Mouse (Mus musculus): Measurements from ENCODE around the gene Utp20. TPM values are rescaled to one million over a fixed set of nuclear protein-coding genes. Genes with fewer than 3 reads are reported as not detected.
"Not testable (repeated sequence)": the region's sequence is repeated elsewhere in the genome, so short reads cannot be mapped to it uniquely, and the experiment has no call there.

The Utp20 gene
- polyA plus RNA-seq, 1 experiment from 2014 or later = 12.9 TPM

DNA sequence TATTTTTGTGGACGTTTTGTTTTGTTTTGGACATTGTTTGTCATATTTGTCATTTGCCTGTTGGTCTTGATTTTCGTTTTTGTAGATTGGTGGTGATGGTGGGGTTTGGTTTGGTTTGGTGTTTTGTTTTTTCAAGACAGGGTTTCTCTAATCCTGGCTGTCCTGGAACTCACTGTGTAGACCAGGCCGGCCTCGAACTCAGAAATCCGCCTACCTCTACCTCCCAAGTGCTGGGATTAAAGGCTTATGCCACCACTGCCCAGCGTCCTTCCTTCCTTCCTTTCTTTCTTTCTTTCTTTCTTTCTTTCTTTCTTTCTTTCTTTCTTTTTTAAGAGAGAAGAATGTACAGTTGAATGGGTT is 323 bp upstream of the Utp20 start:
- Histone ChIP-seq H3K4me3 (peak overlapping the region; percentile 84), H3K9ac (replicated peaks) (peak overlapping the region; percentile 52), H3K4me2 (replicated peaks) (peak overlapping the region; percentile 50)
- not testable (repeated sequence) for H3K4me1 ChIP-seq; H3K9me3 ChIP-seq; H3K27ac ChIP-seq (replicated peaks); H3K36me3 ChIP-seq; H3K27me3 ChIP-seq
- ATAC-seq (replicated peaks) = peak; percentile 77
- whole genome bisulfite sequencing = 1% methylated on average over 6 of the region's 6 CpGs

DNA sequence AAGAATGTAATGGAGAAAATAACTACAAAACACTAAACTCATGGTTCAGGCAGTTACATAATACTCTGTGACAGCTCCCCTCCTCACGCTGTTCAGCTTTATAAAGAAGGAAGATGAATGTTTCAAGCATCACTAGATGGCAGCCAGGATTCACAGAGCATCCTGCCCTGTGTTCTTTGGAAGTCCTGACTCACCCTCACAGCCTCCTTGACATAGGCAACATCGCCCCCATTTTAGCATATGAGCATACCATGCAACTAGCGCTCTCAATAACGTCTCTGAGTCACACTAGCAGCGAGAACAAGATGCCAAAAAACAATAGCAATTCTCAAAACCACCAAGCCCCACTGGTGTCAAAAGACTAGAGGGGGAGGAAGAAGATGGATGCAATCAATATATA is 9.3 kb downstream of the Utp20 start:
- no peak overlapping the region for H3K9ac ChIP-seq (replicated peaks)
- no peak for ATAC-seq (replicated peaks)
- 91% methylated on average over 5 of the region's 5 CpGs for whole genome bisulfite sequencing
- H3K4me2 ChIP-seq (replicated peaks) = no peak overlapping the region
- no peak overlapping the region for H3K4me3 ChIP-seq
- H3K4me1 ChIP-seq = no peaks in the 10 kb centered on the region
- H3K9me3 ChIP-seq = no peaks in the 10 kb centered on the region
- no peak overlapping the region for H3K27ac ChIP-seq (replicated peaks)
- no peaks in the 10 kb centered on the region for H3K27me3 ChIP-seq
- peaks cover 59% of the 10 kb centered on the region for H3K36me3 ChIP-seq

DNA sequence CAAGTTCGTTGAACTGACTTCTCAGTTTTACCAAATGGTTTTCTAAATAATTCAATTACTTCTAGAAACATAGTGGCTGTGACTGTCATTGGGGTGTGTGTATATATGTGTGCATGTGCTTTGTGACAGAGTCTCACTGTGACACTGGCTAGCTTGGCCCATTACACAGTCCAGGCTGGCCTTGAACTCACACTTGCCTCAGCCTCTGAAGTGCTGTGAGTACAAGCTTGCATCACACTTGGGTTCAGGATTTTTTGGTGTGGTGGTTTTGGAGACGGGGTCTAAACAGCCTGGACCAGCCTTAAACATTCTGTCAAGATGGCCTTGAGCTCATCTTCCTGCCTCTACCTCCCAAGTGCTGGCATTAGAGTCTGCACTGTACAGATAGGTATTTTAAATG is 11.3 kb downstream of the Utp20 start:
- no peak overlapping the region for H3K4me3 ChIP-seq
- no peak overlapping the region for H3K4me2 ChIP-seq (replicated peaks)
- peaks cover 58% of the 10 kb centered on the region for H3K36me3 ChIP-seq
- WGBS = 91% methylated on average over 2 of the region's 2 CpGs
- H3K9me3 ChIP-seq = no peaks in the 10 kb centered on the region
- no peak for ATAC-seq (replicated peaks)
- H3K27me3 ChIP-seq = no peaks in the 10 kb centered on the region
- no peak overlapping the region for H3K27ac ChIP-seq (replicated peaks)
- no peak overlapping the region for H3K9ac ChIP-seq (replicated peaks)
- no peaks in the 10 kb centered on the region for H3K4me1 ChIP-seq

DNA sequence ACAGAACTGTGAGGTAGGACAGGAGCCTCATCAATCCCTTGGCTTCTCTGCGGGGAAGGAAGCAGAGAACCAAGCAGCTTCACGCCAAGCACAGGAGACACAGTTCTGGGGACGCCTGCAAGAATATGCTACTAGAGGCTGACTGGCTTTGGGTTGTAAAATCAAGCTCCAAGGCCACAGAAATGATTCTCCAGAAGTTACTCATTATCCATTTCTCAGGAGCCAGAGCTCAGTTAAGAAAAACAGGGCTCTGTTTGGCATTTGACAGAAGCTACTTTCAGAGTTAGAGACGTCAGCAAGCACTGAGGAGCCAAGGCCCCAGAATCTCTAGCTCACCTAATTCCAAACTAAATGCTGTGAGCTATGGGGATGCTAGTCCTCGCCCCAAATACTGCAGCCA is 14.9 kb downstream of the Utp20 start:
- 94% methylated on average over 5 of the region's 5 CpGs for WGBS
- Histone ChIP-seq H3K36me3 (peaks cover 60% of the 10 kb centered on the region), H3K4me3 (no peak overlapping the region), H3K4me1 (no peaks in the 10 kb centered on the region), H3K27ac (replicated peaks) (no peak overlapping the region), H3K27me3 (no peaks in the 10 kb centered on the region), H3K9ac (replicated peaks) (no peak overlapping the region), H3K9me3 (no peaks in the 10 kb centered on the region), H3K4me2 (replicated peaks) (no peak overlapping the region)
- ATAC-seq (replicated peaks) = no peak

DNA sequence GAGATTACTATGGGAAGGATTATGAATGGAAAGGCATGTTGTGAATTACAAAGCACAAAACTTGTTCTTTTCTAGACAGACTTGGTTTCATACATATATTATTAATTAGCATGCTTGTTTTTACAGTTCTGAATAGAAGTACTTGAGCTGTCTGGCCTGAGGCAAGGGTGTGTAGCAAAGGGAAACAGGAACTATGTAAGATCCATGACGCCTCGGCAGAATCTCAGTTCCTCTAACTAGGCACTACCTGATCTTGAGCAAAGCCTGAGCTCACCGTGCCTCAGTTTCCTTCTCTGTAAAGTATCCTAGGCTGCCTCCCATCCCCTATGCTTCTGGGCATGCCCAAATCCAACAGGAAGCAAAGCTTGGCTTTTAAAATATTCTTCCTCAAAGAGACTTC is 24.4 kb downstream of the Utp20 start:
- Histone ChIP-seq H3K27me3 (no peaks in the 10 kb centered on the region), H3K9me3 (no peaks in the 10 kb centered on the region), H3K4me3 (no peak overlapping the region), H3K36me3 (peaks cover 34% of the 10 kb centered on the region; the same call in 1 of the 2 replicates), H3K9ac (replicated peaks) (no peak overlapping the region), H3K4me1 (no peaks in the 10 kb centered on the region), H3K4me2 (replicated peaks) (no peak overlapping the region), H3K27ac (replicated peaks) (no peak overlapping the region)
- 94% methylated on average over 3 of the region's 3 CpGs for WGBS
- no peak for ATAC-seq (replicated peaks)

DNA sequence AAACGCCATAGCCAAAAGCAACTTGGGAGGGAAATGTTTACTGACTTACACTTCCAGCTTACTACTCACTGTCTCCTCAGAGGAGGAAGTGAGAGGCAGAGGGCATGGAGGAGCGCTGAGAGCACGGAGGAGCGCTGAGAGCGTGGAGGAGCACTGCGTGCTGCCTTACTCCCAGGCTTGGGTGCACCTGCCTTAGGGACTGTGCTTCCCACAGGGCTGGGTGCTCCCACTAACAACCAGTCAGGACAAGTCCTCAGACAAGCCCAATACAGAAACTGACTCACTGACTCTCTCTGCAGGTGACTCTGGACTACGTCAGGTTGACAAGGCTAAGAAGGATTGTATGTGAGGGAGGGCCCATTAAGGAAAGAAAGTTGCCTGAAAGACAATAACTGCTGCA is 27.2 kb downstream of the Utp20 start:
- ATAC-seq (replicated peaks) = no peak
- Histone ChIP-seq H3K9me3 (no peaks in the 10 kb centered on the region), H3K4me1 (no peaks in the 10 kb centered on the region), H3K36me3 (peaks cover 42% of the 10 kb centered on the region; the same call in 1 of the 2 replicates), H3K4me3 (no peak overlapping the region), H3K9ac (replicated peaks) (no peak overlapping the region), H3K27ac (replicated peaks) (no peak overlapping the region), H3K4me2 (replicated peaks) (no peak overlapping the region), H3K27me3 (no peaks in the 10 kb centered on the region)
- WGBS = 94% methylated on average over 7 of the region's 7 CpGs

DNA sequence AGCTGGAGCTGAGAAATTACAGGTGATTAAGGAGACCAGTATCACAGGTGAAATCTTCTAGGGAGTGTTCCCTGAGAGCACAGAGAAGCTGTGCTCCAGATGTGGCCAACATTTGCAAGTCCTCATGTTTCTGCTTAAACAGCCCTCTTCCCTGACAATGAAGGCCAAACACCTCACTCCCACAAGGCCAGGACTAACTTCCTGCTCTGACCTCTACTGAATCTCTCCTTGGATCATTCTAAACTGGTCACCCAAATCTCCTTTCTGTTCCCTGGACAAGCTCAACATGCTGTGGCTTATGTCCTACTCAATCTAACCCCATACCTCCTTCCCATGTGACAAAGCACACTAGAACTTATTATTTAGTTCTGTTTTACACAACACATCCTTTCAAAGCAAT is 29.2 kb downstream of the Utp20 start:
- Histone ChIP-seq H3K4me1 (no peaks in the 10 kb centered on the region), H3K4me3 (no peak overlapping the region), H3K9ac (replicated peaks) (no peak overlapping the region), H3K36me3 (peaks cover 35% of the 10 kb centered on the region; the same call in 1 of the 2 replicates), H3K27me3 (no peaks in the 10 kb centered on the region), H3K4me2 (replicated peaks) (no peak overlapping the region), H3K27ac (replicated peaks) (no peak overlapping the region), H3K9me3 (no peaks in the 10 kb centered on the region)
- no peak for ATAC-seq (replicated peaks)

DNA sequence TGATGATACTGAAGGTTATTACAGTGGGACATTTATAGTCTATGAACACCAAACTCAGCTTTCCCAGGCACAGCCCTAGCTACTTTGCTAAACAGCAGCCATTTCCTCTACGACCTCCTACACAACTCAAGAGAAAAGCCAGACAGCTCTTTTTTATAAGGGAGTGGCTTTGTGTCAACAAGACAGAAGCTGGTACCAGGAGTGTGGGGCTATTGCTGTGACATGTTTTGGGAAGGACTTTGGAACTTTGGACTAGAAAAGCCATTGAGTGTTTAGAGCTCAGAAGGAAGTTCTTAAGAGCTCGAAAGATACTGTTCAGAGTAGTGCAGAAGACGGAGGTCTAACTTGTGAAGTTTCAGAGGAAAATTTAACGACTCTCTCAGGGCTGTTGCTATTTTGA is 29.7 kb downstream of the Utp20 start:
- Histone ChIP-seq H3K36me3 (peaks cover 34% of the 10 kb centered on the region; the same call in 1 of the 2 replicates), H3K4me3 (no peak overlapping the region), H3K27me3 (no peaks in the 10 kb centered on the region), H3K4me2 (replicated peaks) (no peak overlapping the region), H3K9me3 (no peaks in the 10 kb centered on the region), H3K9ac (replicated peaks) (no peak overlapping the region), H3K4me1 (no peaks in the 10 kb centered on the region), H3K27ac (replicated peaks) (no peak overlapping the region)
- WGBS = 89% methylated on average over 4 of the region's 4 CpGs
- no peak for ATAC-seq (replicated peaks)

DNA sequence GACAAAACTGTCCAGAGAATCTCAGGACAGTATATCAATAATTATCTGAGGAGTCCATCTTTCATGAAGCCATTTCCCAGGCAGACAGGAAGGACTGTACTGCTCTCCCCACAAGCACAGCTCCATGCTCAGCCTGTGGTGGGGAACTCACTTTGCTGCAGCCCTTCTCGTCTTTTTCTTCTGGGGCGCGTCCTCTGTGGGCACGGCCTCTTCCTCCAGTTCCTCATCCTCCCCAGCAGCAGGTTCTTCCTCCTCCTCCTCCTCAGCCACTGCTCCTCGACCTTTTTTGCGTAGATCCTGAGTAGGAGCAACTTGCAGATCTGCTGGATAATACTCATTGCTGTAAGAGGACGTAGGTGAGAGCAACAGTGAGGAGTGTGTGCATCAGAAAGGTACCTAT is 31.4 kb downstream of the Utp20 start:
- no peak overlapping the region for H3K4me2 ChIP-seq (replicated peaks)
- H3K27ac ChIP-seq (replicated peaks) = no peak overlapping the region
- H3K27me3 ChIP-seq = no peaks in the 10 kb centered on the region
- no peaks in the 10 kb centered on the region for H3K9me3 ChIP-seq
- 95% methylated on average over 7 of the region's 7 CpGs for WGBS
- H3K4me3 ChIP-seq = no peak overlapping the region
- H3K4me1 ChIP-seq = no peaks in the 10 kb centered on the region
- no peak overlapping the region for H3K9ac ChIP-seq (replicated peaks)
- H3K36me3 ChIP-seq = peaks cover 38% of the 10 kb centered on the region
- ATAC-seq (replicated peaks) = no peak

DNA sequence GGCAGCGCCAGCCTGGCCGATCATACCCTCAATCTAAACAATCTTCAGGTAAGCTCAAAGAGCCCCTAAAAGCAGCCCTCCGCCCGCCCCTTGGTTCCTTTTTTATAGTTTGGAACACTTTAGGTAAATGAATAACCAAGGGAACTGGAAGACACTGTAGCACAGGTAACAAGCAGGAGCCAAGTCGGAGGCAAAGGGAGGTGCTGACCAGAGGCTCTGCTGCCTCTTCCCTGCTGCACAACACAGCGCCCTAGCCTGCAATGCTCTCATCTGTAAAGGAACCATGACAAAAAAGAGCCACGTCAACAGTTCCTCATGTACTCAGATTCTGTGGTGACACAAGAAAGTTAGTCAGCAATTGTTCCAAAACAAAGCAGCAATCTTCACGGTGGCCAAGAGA is 32.0 kb downstream of the Utp20 start:
- Histone ChIP-seq H3K36me3 (peaks cover 35% of the 10 kb centered on the region), H3K4me1 (no peaks in the 10 kb centered on the region), H3K27me3 (no peaks in the 10 kb centered on the region), H3K4me3 (no peak overlapping the region), H3K27ac (replicated peaks) (no peak overlapping the region), H3K9me3 (no peaks in the 10 kb centered on the region), H3K9ac (replicated peaks) (no peak overlapping the region), H3K4me2 (replicated peaks) (no peak overlapping the region)
- ATAC-seq (replicated peaks) = no peak
- WGBS = 95% methylated on average over 8 of the region's 8 CpGs

DNA sequence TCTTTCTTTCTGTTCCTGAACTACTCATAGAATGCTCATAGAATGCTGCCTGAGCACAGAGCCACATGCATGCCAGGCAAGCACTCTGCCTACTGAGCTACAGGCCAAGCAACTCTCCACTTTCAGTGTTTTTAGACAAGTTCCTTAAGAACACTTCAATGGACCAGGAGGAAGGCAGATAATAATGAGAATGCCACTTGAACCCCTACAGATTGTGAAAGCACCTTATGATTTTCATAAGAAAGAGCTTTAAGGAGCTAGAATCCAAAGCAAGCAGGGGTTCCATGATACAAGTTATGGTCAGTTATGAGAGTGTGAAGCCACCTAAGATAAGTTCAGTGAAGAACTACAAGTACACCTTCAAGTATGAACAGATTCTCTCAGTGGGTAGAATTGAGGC is 32.9 kb downstream of the Utp20 start:
- Histone ChIP-seq H3K4me2 (replicated peaks) (no peak overlapping the region), H3K27me3 (no peaks in the 10 kb centered on the region), H3K4me3 (no peak overlapping the region), H3K4me1 (no peaks in the 10 kb centered on the region), H3K36me3 (peaks cover 35% of the 10 kb centered on the region), H3K27ac (replicated peaks) (no peak overlapping the region), H3K9me3 (no peaks in the 10 kb centered on the region), H3K9ac (replicated peaks) (no peak overlapping the region)
- ATAC-seq (replicated peaks) = no peak

DNA sequence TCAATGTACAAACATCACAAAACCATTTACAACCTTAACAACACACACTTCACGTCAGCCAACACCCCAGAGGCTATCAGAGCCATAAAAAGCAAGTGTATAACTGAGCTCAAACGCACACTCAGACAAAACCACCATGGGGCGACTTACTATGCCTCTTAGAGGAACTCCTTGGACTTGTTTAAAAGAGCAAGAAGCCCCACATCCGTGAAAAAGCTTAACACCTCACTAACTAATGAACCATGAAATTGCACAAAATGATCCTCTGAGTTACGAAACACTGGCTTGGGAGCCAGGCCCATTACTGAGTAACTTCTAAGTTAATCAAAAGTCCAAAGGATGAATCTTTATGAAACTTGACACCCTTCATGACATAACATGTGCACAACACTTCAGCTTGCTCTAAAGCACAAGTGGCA is 42.1 kb downstream of the Utp20 start:
- no peaks in the 10 kb centered on the region for H3K27me3 ChIP-seq
- H3K9ac ChIP-seq (replicated peaks) = no peak overlapping the region
- H3K4me1 ChIP-seq = no peaks in the 10 kb centered on the region
- H3K4me3 ChIP-seq = no peak overlapping the region
- no peak overlapping the region for H3K4me2 ChIP-seq (replicated peaks)
- H3K36me3 ChIP-seq = peaks cover 34% of the 10 kb centered on the region
- H3K27ac ChIP-seq (replicated peaks) = no peak overlapping the region
- ATAC-seq (replicated peaks) = no peak
- no peaks in the 10 kb centered on the region for H3K9me3 ChIP-seq
- WGBS = 81% methylated on average over 5 of the region's 5 CpGs

DNA sequence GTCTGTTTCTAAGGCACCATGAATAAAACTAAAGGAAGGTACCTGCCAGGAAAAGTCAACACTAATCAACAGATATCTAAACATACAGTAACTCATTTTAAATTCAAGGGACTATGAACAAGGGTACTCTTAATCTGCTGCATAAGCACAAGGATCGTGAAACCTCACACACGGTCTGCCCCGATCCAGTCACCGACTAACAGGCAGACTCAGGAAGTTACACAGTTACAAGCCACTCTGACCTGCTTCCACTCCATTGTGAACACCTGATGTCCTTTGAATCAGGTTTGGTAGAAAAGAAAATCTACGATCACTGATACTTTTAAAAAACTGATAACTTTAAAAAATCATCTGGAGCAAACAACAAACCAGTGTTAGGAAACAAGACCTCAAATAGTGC is 42.7 kb downstream of the Utp20 start:
- peaks cover 34% of the 10 kb centered on the region for H3K36me3 ChIP-seq
- no peak overlapping the region for H3K27ac ChIP-seq (replicated peaks)
- ATAC-seq (replicated peaks) = no peak
- WGBS = 96% methylated on average over 5 of the region's 5 CpGs
- no peak overlapping the region for H3K4me3 ChIP-seq
- no peaks in the 10 kb centered on the region for H3K27me3 ChIP-seq
- no peaks in the 10 kb centered on the region for H3K4me1 ChIP-seq
- no peak overlapping the region for H3K4me2 ChIP-seq (replicated peaks)
- no peaks in the 10 kb centered on the region for H3K9me3 ChIP-seq
- H3K9ac ChIP-seq (replicated peaks) = no peak overlapping the region
